Mouse (Mus musculus) embryonic fibroblast, embryonic 13.5 days (primary cell): ENCODE data around the gene Skiv2l. TPM values are rescaled to one million over a fixed set of nuclear protein-coding genes. Genes with fewer than 3 reads are reported as not detected.
A peak's percentile ranks its signal among the peaks of the same experiment; 100 is the strongest.

ENCODE experiments used
- H3K27ac ChIP-seq: 2 replicates; pipeline ENCODE4 v1.5.1; 2012; ENCODE audit warnings: low read length, control low read depth, inconsistent platforms; ENCODE audit not compliant: insufficient read depth
- H3K4me1 ChIP-seq: 2 replicates; pipeline ENCODE4 v1.6.1; 2011; ENCODE audit warnings: low read length; ENCODE audit not compliant: control insufficient read depth, insufficient read depth
- H3K4me3 ChIP-seq: 2 replicates; pipeline ENCODE4 v1.5.1; 2011; ENCODE audit warnings: mild to moderate bottlenecking, control low read depth, low read length; ENCODE audit not compliant: insufficient read depth
- CTCF ChIP-seq: IDR thresholded peaks from 2 replicates; pipeline ENCODE4 v1.5.1; 2011; ENCODE audit warnings: mild to moderate bottlenecking, control low read depth, low read length, moderate library complexity, borderline replicate concordance; ENCODE audit not compliant: insufficient read depth
- POLR2A ChIP-seq: IDR thresholded peaks from 2 replicates; pipeline ENCODE4 v1.6.1; 2011; ENCODE audit warnings: low read depth, mild to moderate bottlenecking, control low read depth, low read length, moderate library complexity
- polyA plus RNA-seq: library from polyadenylated mRNA; stranded (reverse); fragments of >200 nt; gene quantifications from 2 replicates; pipeline ENCODE4 v1.2.4, GENCODE M21; 2011; ENCODE audit warnings: low read depth; ENCODE audit not compliant: missing spikeins, insufficient read length

The Skiv2l gene
- polyA plus RNA-seq, result 25.6 and 27.7 TPM in 2 replicates

- 0 out of 2 replicates have a peak, but pooled peaks cover 3% of the 10 kb centered on the region for H3K4me1 ChIP-seq
- peak within 1 kb of the TSS; percentile 88 for H3K4me3 ChIP-seq
- peak; percentile 64 for TF ChIP-seq POLR2A
- no peak for TF ChIP-seq CTCF
- H3K27ac ChIP-seq, result no peak within 1 kb of the TSS
Observed at GRCm38 (mm10) chr17:34849722-34850516, at the start of gene Skiv2l, which contains the start of gene Nelfe. Skiv2l (minus strand) TSS chr17:34850210. Nelfe (plus strand) TSS chr17:34850391.

- no peak for TF ChIP-seq CTCF
- no peak; the same call in 1 of the 2 replicates for TF ChIP-seq POLR2A
- no peaks in the 10 kb centered on the region for H3K4me1 ChIP-seq
- H3K4me3 ChIP-seq, result peak overlapping the region; percentile 79
- H3K27ac ChIP-seq, result peak overlapping the region; percentile 82
Observed at GRCm38 (mm10) chr17:34899053-34899889, 49.3 kb upstream of the Skiv2l start.

GRCm38 (mm10) chr17:34898706-34899052 is 48.7 kb upstream of the Skiv2l start:
- Histone ChIP-seq H3K4me1 (no peaks in the 10 kb centered on the region), H3K27ac (no peak overlapping the region), H3K4me3 (peak overlapping the region; percentile 79; the same call in 1 of the 2 replicates)
- no peak for TF ChIP-seq CTCF
- TF ChIP-seq POLR2A, result no peak

- Histone ChIP-seq H3K4me1 (no peaks in the 10 kb centered on the region), H3K27ac (peak within 1 kb of the TSS; percentile 85), H3K4me3 (peak within 1 kb of the TSS; percentile 79)
- TF ChIP-seq CTCF (no peak), POLR2A (peak; percentile 72)
Observed at GRCm38 (mm10) chr17:34898160-34898586, 48.2 kb upstream of the Skiv2l start, which contains the start of the genes C2 and Ehmt2. C2 (minus strand) TSS chr17:34898265. Ehmt2 (plus strand) TSS chr17:34898469.

- Histone ChIP-seq H3K27ac (peak overlapping the region; percentile 85), H3K4me1 (no peaks in the 10 kb centered on the region)
- TF ChIP-seq POLR2A (no peak; the same call in 1 of the 2 replicates), CTCF (no peak)
Observed at GRCm38 (mm10) chr17:34897373-34898159, 47.6 kb upstream of the Skiv2l start.

GRCm38 (mm10) chr17:34896366-34896765 is 46.4 kb upstream of the Skiv2l start:
- no peaks in the 10 kb centered on the region for H3K4me1 ChIP-seq

More at GRCm38 (mm10) chr17:34897373-34898159, 47.6 kb upstream of the Skiv2l start:
- H3K4me3 ChIP-seq, result peak overlapping the region; percentile 52

GRCm38 (mm10) chr17:34895724-34896123 is 45.7 kb upstream of the Skiv2l start:
- Histone ChIP-seq H3K4me1 (no peaks in the 10 kb centered on the region), H3K27ac (no peak overlapping the region), H3K4me3 (no peak overlapping the region)
- TF ChIP-seq POLR2A, result no peak

More at GRCm38 (mm10) chr17:34896366-34896765, 46.4 kb upstream of the Skiv2l start:
- H3K27ac ChIP-seq, result no peak overlapping the region
- TF ChIP-seq CTCF, result no peak
- TF ChIP-seq POLR2A, result no peak
- H3K4me3 ChIP-seq, result no peak overlapping the region

GRCm38 (mm10) chr17:34894801-34895530 is 45.0 kb upstream of the Skiv2l start:
- H3K4me3 ChIP-seq, result peak overlapping the region; percentile 49
- H3K4me1 ChIP-seq, result no peaks in the 10 kb centered on the region
- peak overlapping the region; percentile 9; the same call in 1 of the 2 replicates for H3K27ac ChIP-seq
- TF ChIP-seq CTCF (no peak), POLR2A (peak; percentile 45; the same call in 1 of the 2 replicates)
